Mouse (Mus musculus) stomach, embryonic 14.5 days (tissue): ENCODE results near the gene Cavin2. TPM values are rescaled to one million over a fixed set of nuclear protein-coding genes. Genes with fewer than 3 reads are reported as not detected.

Source experiments
- polyA plus RNA-seq: library from polyadenylated mRNA; unstranded; fragments of >200 nt; fragmentation: Nextera tagmentation; extraction: Ambion mirVana; gene quantifications from 2 replicates; pipeline ENCODE4 v1.2.1, GENCODE M21; 2014

The Cavin2 gene
- polyA plus RNA-seq, 1 experiment from 2014 or later, result 88.5 TPM

Other genes starting within 250 kb of the Cavin2 start
- gene Nabp1, start 189.3 kb downstream of the Cavin2 start, polyA plus RNA-seq, result 12.6 and 13.2 TPM in 2 replicates